Mouse (Mus musculus) lung, adult 2 months (tissue): ENCODE results near the gene Tac4.

Experiments used
- CTCF ChIP-seq: fragments of 200-500 bp; IDR thresholded peaks from 2 replicates; pipeline ENCODE4 v1.5.1; 2011; ENCODE audit warnings: mild to moderate bottlenecking, low read length, control low read depth; ENCODE audit not compliant: insufficient read depth
- POLR2A ChIP-seq: fragments of 200-500 bp; IDR thresholded peaks from 2 replicates; pipeline ENCODE4 v1.6.1; 2011; ENCODE audit warnings: low read depth, mild to moderate bottlenecking, control low read depth, low read length, borderline replicate concordance; ENCODE audit errors: extremely low read depth

GRCm38 (mm10) chr11:95295736-95296135 is 34.4 kb downstream of the Tac4 start:
- no peak for TF ChIP-seq POLR2A
- no peak for TF ChIP-seq CTCF
